Mouse (Mus musculus) cortical plate, adult 2 months (tissue): ENCODE measurements around the gene Ddx39.

Experiments
- CTCF ChIP-seq: fragments of 200-500 bp; IDR thresholded peaks from 2 replicates; pipeline ENCODE4 v1.5.1; 2011; ENCODE audit warnings: mild to moderate bottlenecking, control low read depth, low read length; ENCODE audit not compliant: insufficient read depth; ENCODE audit errors: extremely low read depth
- POLR2A ChIP-seq: fragments of 200-500 bp; IDR thresholded peaks from 2 replicates; pipeline ENCODE4 v1.6.1; 2011; ENCODE audit warnings: mild to moderate bottlenecking, low read length, control low read depth; ENCODE audit not compliant: insufficient read depth; ENCODE audit errors: extremely low read depth

DNA sequence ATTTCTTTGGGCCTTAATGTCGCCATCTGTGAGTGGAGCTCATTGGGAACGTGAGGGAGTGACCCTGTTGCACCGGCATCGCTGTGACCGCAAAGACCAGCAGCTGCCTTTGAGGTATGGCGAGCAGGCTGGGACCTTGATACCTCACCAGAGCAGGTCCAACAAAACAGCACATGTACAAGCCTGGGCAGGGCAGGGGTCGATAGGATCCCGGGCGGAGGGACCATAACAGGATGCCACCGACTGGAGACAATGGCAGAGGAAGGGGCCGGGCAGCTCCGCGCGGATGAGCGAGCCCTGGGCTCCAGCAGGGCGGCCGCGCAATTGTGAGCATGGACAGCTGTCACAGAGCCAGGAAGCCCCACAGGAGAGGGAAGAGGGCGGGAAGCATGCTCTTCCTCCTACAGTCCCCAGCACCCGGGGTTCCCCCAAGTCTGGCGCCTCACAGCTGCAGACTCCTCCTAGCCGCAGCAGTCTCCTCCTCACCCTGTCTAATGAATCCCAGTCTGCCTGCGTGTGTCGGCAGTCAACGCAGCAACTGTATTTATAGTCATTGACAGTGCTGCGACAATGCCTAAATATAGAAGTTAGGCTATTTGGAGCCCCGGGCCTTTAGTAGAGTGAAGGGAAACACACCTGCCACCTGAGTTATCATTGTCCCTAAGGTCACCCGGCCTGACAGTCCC lies 32.8 kb downstream of the Ddx39 start:
- TF ChIP-seq CTCF (no peak), POLR2A (0 out of 2 replicates have a peak, but pooled peaks have one; percentile 11)
